Mouse (Mus musculus): ENCODE results near the gene Zfp42. TPM values are rescaled to one million over a fixed set of nuclear protein-coding genes. Genes with fewer than 3 reads are reported as not detected.

Gene Zfp42
- polyA plus RNA-seq, 1 experiment from 2014 or later: not detected

DNA sequence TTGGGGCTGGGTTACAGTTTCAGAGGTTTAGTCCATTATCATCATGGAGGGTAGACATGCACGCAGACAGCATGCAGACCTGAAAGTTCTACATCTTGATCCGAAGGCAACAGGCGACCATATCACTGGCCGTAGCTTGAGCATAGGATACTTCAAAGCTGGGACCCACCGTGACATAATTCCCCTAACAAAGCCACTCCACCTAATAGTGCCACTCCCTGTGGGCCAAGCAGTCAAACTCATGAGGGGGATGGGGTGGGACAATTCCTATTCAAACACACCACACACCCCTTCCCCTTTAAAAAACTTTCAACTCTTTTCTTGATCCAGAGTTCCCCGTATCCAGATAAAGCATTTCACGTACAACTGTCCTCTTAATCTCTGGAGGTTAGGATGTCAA, 23.5 kb downstream of the Zfp42 start:
- Histone ChIP-seq H3K9me3 (ENCODE audit: control insufficient read depth, low read length) (no peaks in the 10 kb centered on the region), H3K9ac (ENCODE audit: low read depth, low read length) (no peak overlapping the region), H3K4me1 (replicated peaks; ENCODE audit: control insufficient read depth, insufficient read depth, low read length) (no peaks in the 10 kb centered on the region), H3K27ac (ENCODE audit: low read depth, low read length) (no peak overlapping the region), H3K4me3 (ENCODE audit: low read depth, low read length) (no peak overlapping the region), H3K27me3 (replicated peaks; ENCODE audit: control insufficient read depth, insufficient read depth, low read length) (no peaks in the 10 kb centered on the region), H3K36me3 (ENCODE audit: control insufficient read depth, insufficient read depth, low read length) (no peaks in the 10 kb centered on the region), H3K4me2 (no peak overlapping the region)
- no peak for DNase-seq (ENCODE audit: low spot score)
- no peak for ATAC-seq (replicated peaks; ENCODE audit: low FRiP score)
- 88% methylated on average over 7 of the region's 7 CpGs for WGBS

DNA sequence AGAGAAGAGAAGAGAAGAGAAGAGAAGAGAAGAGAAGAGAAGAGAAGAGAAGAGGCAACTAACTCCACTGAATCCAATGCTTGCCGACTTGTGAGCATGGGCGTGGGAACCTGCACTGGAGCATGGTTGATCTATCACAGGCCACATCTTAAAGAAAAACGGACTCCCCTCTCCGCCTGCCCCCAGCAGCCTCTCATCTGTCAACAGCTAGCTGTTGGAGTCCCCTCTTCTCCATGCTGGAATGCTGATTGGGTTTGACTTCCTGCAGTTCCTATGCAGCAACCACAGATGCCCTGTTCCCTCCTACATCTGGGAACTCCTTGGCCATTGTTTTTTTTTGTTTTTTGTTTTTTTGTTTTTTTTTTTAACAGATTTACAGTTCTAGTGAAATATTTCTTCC, 28.4 kb downstream of the Zfp42 start:
- Histone ChIP-seq H3K36me3 (ENCODE audit: control insufficient read depth, insufficient read depth, low read length) (no peaks in the 10 kb centered on the region), H3K4me3 (ENCODE audit: low read depth, low read length) (no peak overlapping the region), H3K27me3 (replicated peaks; ENCODE audit: control insufficient read depth, insufficient read depth, low read length) (no peaks in the 10 kb centered on the region), H3K4me1 (replicated peaks; ENCODE audit: control insufficient read depth, insufficient read depth, low read length) (no peaks in the 10 kb centered on the region), H3K9me3 (ENCODE audit: control insufficient read depth, low read length) (no peaks in the 10 kb centered on the region), H3K27ac (ENCODE audit: low read depth, low read length) (no peak overlapping the region), H3K9ac (ENCODE audit: low read depth, low read length) (no peak overlapping the region), H3K4me2 (no peak overlapping the region)
- WGBS: 54% methylated on average over 4 of the region's 4 CpGs
- no peak for DNase-seq (ENCODE audit: low spot score)
- ATAC-seq (replicated peaks; ENCODE audit: low FRiP score): no peak

DNA sequence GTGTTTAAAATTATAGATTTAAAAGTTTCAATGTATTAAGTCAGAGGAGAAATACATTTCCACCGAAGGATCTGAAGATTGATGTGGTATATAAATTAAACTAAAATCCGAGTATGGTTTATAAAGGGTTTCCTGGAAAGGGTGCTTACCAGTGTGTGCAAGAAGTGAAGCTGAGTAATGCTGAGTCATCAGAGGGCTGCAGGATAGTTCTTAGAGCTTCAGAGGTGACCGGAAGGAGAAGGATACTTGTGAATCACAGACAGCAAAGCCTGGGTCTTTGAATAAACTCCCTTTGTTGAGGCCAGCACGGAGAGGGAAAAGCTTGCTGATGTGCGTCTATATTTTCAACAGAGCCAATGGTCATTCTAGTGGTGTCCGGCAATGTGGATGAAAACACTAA, 45.8 kb downstream of the Zfp42 start:
- Histone ChIP-seq H3K9me3 (ENCODE audit: control insufficient read depth, low read length) (no peaks in the 10 kb centered on the region), H3K9ac (ENCODE audit: low read depth, low read length) (no peak overlapping the region), H3K4me1 (replicated peaks; ENCODE audit: control insufficient read depth, insufficient read depth, low read length) (no peaks in the 10 kb centered on the region), H3K4me2 (no peak overlapping the region), H3K27me3 (replicated peaks; ENCODE audit: control insufficient read depth, insufficient read depth, low read length) (no peaks in the 10 kb centered on the region), H3K36me3 (ENCODE audit: control insufficient read depth, insufficient read depth, low read length) (no peaks in the 10 kb centered on the region), H3K27ac (ENCODE audit: low read depth, low read length) (no peak overlapping the region), H3K4me3 (ENCODE audit: low read depth, low read length) (no peak overlapping the region)
- no peak for ATAC-seq (replicated peaks; ENCODE audit: low FRiP score)
- DNase-seq (ENCODE audit: low spot score): no peak
- WGBS: 85% methylated on average over 6 of the region's 6 CpGs

DNA sequence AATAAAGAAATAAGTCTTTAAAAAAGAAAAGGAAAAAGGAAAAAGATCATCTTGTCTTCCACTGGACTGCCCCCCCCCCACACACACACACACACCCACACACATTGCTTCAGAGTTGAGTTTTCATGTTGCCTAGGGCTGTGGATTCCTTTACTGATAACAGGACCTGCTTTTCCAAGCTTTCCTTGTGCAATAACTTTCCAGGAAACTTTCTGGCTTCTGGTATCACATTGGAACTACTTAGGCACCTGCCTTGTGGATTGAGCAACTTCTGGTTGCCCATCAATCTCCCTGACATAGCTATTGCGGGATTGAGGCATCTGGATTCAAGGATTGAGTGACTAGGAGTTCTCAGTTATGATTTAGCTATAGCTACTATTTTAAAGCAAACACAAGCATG, 48.9 kb downstream of the Zfp42 start:
- WGBS: 85% methylated on average over 1 of the region's 1 CpGs
- Histone ChIP-seq H3K27ac (ENCODE audit: low read depth, low read length) (no peak overlapping the region), H3K4me2 (no peak overlapping the region), H3K4me1 (replicated peaks; ENCODE audit: control insufficient read depth, insufficient read depth, low read length) (no peaks in the 10 kb centered on the region), H3K36me3 (ENCODE audit: control insufficient read depth, insufficient read depth, low read length) (no peaks in the 10 kb centered on the region), H3K9me3 (ENCODE audit: control insufficient read depth, low read length) (no peaks in the 10 kb centered on the region), H3K27me3 (replicated peaks; ENCODE audit: control insufficient read depth, insufficient read depth, low read length) (no peaks in the 10 kb centered on the region), H3K4me3 (ENCODE audit: low read depth, low read length) (no peak overlapping the region), H3K9ac (ENCODE audit: low read depth, low read length) (no peak overlapping the region)
- ATAC-seq (replicated peaks; ENCODE audit: low FRiP score) (no peak), DNase-seq (ENCODE audit: low spot score) (no peak)

DNA sequence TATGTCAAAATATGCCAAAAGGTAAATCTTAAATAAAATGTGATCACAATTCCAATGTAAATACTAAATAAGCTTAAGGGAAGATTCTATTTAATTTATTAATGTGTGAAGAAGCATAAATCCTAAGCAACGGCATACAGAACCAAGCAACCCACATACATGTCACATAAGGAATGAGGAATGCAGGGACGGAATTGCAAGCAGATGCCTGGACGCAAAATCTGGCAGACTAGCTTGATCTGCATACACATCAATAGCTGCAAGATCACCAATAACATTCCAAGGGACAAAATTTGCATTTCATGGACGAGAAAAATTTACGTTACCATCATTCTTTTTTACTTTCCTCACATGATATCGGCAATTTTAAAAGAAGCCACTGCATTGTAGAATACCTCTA, 51.1 kb downstream of the Zfp42 start:
- no peaks in the 10 kb centered on the region for H3K9me3 ChIP-seq (ENCODE audit: control insufficient read depth, low read length)
- ATAC-seq (replicated peaks; ENCODE audit: low FRiP score): no peak
- 86% methylated on average over 6 of the region's 6 CpGs for WGBS

DNA sequence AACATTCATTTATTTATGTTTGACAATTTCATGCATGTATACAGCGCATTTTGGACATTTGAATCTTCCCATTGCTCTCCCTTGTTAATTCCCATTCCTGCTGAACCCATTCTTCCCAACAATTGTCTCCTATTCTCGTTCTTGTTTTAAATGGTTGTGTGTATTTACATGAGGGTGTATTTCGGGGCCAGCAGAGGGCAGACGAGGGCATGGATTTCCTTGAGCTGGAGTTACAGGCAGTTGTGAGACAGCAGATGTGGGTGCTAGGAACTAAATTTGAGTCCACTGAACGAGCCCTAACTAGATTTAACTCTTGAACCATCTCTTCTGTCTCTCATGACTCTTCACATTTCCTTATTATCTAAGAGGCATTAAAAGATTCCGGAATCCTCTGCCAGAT, 55.1 kb downstream of the Zfp42 start:
- H3K4me3 ChIP-seq (ENCODE audit: low read depth, low read length): no peak overlapping the region
- H3K4me2 ChIP-seq: no peak overlapping the region
- WGBS: 75% methylated on average over 6 of the region's 6 CpGs
- no peaks in the 10 kb centered on the region for H3K9me3 ChIP-seq (ENCODE audit: control insufficient read depth, low read length)
- DNase-seq (ENCODE audit: low spot score) (no peak), ATAC-seq (replicated peaks; ENCODE audit: low FRiP score) (no peak)
- no peak overlapping the region for H3K27ac ChIP-seq (ENCODE audit: low read depth, low read length)
- H3K4me1 ChIP-seq (replicated peaks; ENCODE audit: control insufficient read depth, insufficient read depth, low read length): no peaks in the 10 kb centered on the region
- H3K36me3 ChIP-seq (ENCODE audit: control insufficient read depth, insufficient read depth, low read length): no peaks in the 10 kb centered on the region
- H3K27me3 ChIP-seq (replicated peaks; ENCODE audit: control insufficient read depth, insufficient read depth, low read length): no peaks in the 10 kb centered on the region
- H3K9ac ChIP-seq (ENCODE audit: low read depth, low read length): no peak overlapping the region

More for the DNA sequence above, 51.1 kb downstream of the Zfp42 start:
- Histone ChIP-seq H3K4me2 (no peak overlapping the region), H3K9ac (ENCODE audit: low read depth, low read length) (no peak overlapping the region), H3K27ac (ENCODE audit: low read depth, low read length) (no peak overlapping the region), H3K4me3 (ENCODE audit: low read depth, low read length) (no peak overlapping the region), H3K4me1 (replicated peaks; ENCODE audit: control insufficient read depth, insufficient read depth, low read length) (no peaks in the 10 kb centered on the region), H3K36me3 (ENCODE audit: control insufficient read depth, insufficient read depth, low read length) (no peaks in the 10 kb centered on the region), H3K27me3 (replicated peaks; ENCODE audit: control insufficient read depth, insufficient read depth, low read length) (no peaks in the 10 kb centered on the region)
- no peak for DNase-seq (ENCODE audit: low spot score)

DNA sequence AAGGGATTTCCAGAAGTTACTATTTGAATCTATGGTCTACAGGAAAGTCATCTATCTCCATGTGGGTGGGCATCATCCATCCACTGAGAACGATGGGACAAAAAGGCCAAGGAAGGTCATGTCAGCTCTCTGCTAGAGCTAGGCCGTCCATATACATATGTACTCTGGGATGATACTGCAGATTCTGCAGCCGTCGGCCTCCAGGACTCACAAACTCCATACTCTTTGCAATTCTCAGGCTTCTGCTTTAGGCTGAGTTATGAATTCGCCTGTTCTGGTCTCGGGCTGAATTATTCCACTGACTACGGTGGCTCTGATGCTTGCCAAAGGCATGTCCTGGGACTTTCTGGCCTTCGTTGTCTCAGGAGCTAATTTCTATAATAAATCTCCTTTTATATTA, 58.1 kb downstream of the Zfp42 start:
- H3K27me3 ChIP-seq (replicated peaks; ENCODE audit: control insufficient read depth, insufficient read depth, low read length): no peaks in the 10 kb centered on the region
- DNase-seq (ENCODE audit: low spot score): no peak
- H3K36me3 ChIP-seq (ENCODE audit: control insufficient read depth, insufficient read depth, low read length): no peaks in the 10 kb centered on the region
- H3K4me1 ChIP-seq (replicated peaks; ENCODE audit: control insufficient read depth, insufficient read depth, low read length): no peaks in the 10 kb centered on the region
- no peak overlapping the region for H3K27ac ChIP-seq (ENCODE audit: low read depth, low read length)
- 86% methylated on average over 8 of the region's 8 CpGs for WGBS
- H3K9ac ChIP-seq (ENCODE audit: low read depth, low read length): no peak overlapping the region
- H3K4me3 ChIP-seq (ENCODE audit: low read depth, low read length): no peak overlapping the region
- no peak overlapping the region for H3K4me2 ChIP-seq
- no peak for ATAC-seq (replicated peaks; ENCODE audit: low FRiP score)
- no peaks in the 10 kb centered on the region for H3K9me3 ChIP-seq (ENCODE audit: control insufficient read depth, low read length)

Other genes starting within 250 kb of the Zfp42 start
- gene Triml1, start 165.5 kb downstream of the Zfp42 start, polyA plus RNA-seq (2014; fragmentation: Nextera tagmentation; extraction: Ambion mirVana): not detected in 2 replicates
- not detected in 2 replicates for gene Triml2, start 126.4 kb downstream of the Zfp42 start, polyA plus RNA-seq (2014; fragmentation: Nextera tagmentation; extraction: Ambion mirVana)
- not detected in 2 replicates for gene Adam26b, start 221.1 kb upstream of the Zfp42 start, polyA plus RNA-seq (2014; fragmentation: Nextera tagmentation; extraction: Ambion mirVana)